Mouse (Mus musculus): ENCODE results near the gene Tiam1. TPM values are rescaled to one million over a fixed set of nuclear protein-coding genes. Genes with fewer than 3 reads are reported as not detected.

The Tiam1 gene
- total RNA-seq, 2 experiments from 2014 or later = 124 to 125 TPM

DNA sequence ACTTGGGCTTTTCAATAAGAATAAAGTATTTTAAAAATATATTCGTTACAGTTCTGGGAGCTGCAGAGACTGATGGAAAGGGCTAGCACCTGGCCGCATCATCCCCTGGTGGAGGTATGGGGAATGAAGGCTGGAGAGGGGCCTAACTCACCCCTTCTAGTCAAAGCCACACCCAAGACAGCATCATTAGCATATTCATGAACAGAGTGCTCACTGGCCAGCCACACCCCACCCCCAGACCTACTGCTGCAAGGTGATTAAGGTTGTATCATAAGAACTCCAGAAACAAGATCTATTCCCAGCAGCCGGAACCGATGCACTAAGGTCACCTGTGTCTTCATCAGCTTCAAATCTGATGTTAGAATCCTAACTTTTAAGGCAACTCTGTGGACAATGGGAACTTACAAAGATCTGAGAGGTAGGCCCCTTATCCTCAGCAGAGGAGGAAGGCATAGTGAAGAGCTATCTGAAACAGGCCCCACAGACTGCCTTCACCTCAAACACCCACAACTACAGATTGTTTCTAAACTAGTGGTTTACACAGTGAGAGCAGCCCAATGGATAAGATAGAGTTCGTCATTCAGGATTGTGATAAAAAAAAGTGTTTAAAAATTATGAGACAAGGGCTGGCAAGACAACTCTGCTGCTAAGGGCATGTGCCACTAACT, 153.1 kb downstream of the Tiam1 start:
- Histone ChIP-seq H3K4me3 (no peak overlapping the region), H3K27ac (peak overlapping the region; percentile 33)
- DNase-seq (ENCODE audit: low spot score in 2 of 2) = no peak
- TF ChIP-seq CTCF (conservative IDR thresholded peaks at IDR 0.05) = no peak

DNA sequence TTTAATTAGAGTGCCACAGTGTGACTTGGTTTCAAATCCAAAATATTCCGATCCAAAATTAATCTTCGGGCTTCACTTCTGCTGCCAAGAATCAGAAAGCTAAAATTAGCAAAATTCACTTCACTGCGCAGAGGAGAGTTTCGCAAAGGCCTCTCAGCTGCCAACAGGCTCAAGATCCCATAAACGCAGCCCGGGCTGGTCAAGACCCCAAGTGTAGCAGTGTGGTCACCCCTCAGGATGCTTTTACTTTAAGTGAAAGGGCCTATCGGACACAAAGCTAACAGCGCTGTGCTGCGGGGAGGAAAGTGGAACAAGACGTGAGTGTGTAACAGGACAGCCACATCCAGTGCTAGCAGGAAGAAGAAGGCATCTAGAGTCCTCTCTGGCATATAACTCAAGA, 153.8 kb downstream of the Tiam1 start:
- Histone ChIP-seq H3K4me3 (peak overlapping the region; percentile 11; the same call in 1 of the 2 replicates), H3K27ac (peak overlapping the region; percentile 29)
- no peak for DNase-seq (ENCODE audit: low spot score in 2 of 2)
- TF ChIP-seq CTCF (conservative IDR thresholded peaks at IDR 0.05) = no peak

DNA sequence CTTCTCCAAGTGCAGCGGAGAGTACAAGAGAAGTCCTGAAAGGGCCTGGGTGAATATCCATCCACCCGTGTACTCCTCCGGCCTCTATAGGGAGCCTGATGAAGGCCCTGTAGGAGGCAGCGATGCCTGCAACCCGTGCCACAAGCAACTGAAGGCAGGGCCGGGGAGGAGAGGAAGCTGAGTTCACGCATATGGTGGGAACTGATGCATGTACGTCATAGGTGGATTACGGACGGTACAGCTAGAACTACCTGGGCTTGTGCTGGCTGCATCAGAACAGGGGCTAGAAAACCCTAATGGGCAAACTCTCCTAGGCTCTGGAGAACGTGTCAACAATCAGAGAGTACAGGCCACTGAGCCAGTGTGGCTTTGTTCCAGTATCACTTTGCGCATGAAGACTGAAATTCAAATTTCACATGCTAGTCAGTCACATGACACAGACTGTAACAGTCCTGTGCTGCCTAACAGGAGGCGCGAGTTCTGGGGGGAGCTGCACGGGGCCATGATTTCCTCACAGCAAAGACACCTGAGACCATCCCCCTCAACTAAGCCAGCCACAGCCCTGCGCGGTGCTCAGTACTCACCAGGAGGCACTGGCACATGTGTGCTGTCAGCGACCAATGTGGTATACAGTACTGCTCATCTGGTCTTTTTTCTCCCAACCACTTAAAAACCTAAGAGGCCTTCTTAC, 156.8 kb downstream of the Tiam1 start:
- H3K4me3 ChIP-seq = no peak overlapping the region
- H3K27ac ChIP-seq = peak overlapping the region; percentile 53; the same call in 1 of the 2 replicates
- no peak for TF ChIP-seq CTCF (conservative IDR thresholded peaks at IDR 0.05)
- no peak for DNase-seq (ENCODE audit: low spot score in 2 of 2)

DNA sequence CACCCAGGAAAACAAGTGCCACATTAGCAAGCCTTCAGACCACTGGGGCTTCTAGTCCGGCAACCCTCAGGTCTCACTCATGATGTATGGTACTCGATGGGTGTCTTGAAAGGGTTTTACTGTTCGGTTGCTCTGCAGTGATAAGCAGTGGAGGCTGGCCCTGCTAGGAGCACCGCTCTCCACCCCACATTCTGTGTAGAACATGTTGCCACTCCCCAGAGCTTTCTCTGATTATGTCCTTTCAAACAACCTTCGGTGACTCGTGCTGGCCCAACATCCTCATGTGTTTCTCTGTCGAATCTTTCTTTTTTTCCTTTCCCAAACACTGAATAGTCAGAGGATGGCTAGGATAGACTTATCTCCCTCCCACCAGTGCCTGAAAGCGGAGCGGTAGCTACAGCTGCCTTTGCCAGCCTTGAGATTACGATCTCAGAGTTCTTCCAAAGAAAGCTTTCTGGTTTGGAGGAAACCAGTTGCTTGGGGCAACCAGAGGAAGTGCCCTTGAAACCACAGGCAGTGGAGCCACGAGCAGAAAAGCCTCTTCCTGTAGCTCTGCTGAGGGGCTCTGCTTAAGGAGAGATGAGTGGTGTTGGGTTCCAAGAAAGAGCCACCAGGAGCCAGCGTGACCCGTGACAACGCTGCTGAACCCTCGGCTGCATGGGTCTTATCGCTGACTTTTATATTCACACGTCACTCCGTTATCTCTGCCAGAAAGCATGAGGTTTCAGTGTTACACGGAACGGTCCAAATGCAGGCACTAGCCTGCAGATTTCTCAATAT, 157.7 kb downstream of the Tiam1 start:
- Histone ChIP-seq H3K4me3 (no peak overlapping the region), H3K27ac (peak overlapping the region; percentile 53; the same call in 1 of the 2 replicates)
- no peak for DNase-seq (ENCODE audit: low spot score in 2 of 2)
- no peak for TF ChIP-seq CTCF (conservative IDR thresholded peaks at IDR 0.05)

DNA sequence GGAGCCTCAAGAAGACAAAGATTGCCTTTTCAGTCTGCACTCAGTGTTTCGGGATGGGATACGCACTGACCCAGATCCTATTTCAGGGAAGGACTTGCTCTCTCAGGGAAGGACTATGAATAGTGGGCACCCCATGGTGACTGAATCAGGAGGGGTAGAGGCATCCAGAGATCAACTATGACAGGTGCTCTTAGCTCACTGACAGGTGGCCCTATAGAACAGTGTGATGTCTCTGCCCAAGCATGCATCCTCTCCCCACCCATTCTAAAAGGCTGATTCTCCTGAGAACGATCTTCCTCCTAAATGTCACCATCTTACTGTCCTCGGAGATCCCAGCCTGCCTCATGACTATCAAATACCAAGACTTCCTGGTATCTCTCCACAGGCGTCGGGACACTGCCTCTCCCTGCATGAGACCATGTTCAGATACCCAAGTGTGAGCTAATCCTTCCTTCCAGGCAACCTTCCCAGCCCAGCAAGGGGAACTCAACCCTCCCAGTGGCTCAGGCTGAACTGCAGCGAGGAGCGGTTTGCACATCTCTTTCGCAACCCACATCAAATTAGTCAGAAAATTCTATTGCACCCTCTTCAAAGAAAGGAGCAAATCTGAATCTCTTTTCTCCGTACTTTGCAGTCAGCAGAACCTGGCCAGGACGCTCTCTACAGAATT, 163.4 kb downstream of the Tiam1 start:
- Histone ChIP-seq H3K4me3 (no peak overlapping the region), H3K27ac (no peak overlapping the region)
- 0 out of 2 replicates have a peak, but pooled peaks have one; percentile 3 for TF ChIP-seq CTCF (conservative IDR thresholded peaks at IDR 0.05)
- no peak for DNase-seq (ENCODE audit: low spot score in 2 of 2)

DNA sequence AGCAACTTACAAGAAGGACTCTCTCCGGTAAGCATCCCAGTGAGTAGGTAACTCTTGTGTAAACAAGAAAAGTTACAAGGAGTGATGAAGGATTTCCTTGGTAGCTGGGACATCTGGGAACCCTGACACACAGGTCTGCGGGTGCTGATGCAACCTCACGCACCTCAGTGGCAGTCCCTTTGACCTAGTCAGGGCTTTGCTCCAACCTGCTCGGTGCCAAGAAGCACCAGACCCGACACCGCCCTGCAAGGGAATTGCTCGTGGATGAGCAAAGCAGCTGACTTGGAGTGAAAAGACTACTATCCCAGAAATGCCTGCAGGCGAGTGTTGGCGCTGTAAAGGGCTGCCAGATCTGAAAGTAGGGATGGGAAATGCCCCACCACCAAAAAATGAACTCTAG, 168.1 kb downstream of the Tiam1 start:
- no peak for TF ChIP-seq CTCF (conservative IDR thresholded peaks at IDR 0.05)
- no peak for DNase-seq (ENCODE audit: low spot score in 2 of 2)
- H3K4me3 ChIP-seq = no peak overlapping the region
- no peak overlapping the region for H3K27ac ChIP-seq

DNA sequence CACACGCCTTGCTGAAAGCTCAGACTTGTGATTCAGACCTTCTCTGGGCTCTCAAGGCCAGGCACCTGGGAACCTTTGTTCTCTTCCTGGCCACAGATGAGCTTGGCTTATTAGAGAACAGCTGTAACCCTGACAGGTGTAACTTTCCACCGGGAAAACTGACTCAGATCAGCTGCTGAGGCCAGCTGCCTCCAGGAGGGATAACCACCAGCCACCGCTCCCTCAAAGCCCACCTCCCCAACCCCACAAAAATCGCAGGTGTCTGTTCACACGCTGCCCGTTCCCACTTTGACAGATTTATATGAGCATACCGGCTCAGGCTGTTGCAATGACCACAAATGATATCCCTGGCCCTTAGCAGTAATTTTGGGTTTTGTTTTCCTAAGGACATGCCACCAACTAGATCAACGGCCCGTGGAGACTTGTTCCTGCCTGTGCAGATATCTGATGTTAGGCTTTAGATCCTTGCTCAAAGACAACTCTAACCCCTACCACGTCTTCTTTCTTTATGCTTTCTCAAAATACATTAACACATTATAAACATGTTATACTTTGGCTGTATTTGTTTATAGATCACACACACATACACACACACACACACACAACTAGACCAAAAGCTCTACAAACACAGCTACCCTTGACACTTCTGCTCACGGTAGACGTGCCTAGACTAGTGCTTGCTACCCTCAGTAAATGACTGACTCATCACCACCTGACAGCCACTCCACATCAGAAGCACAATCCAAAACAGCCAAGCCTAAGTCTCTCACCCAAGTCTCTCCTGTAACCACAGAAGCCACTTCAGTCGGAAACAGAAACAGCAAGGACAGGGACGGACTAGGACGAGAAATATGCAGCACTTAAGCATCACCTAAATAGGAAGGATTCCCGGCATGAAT, 169.5 kb downstream of the Tiam1 start:
- DNase-seq (ENCODE audit: low spot score in 2 of 2) = no peak
- Histone ChIP-seq H3K4me3 (no peak overlapping the region), H3K27ac (no peak overlapping the region)
- TF ChIP-seq CTCF (conservative IDR thresholded peaks at IDR 0.05) = no peak

DNA sequence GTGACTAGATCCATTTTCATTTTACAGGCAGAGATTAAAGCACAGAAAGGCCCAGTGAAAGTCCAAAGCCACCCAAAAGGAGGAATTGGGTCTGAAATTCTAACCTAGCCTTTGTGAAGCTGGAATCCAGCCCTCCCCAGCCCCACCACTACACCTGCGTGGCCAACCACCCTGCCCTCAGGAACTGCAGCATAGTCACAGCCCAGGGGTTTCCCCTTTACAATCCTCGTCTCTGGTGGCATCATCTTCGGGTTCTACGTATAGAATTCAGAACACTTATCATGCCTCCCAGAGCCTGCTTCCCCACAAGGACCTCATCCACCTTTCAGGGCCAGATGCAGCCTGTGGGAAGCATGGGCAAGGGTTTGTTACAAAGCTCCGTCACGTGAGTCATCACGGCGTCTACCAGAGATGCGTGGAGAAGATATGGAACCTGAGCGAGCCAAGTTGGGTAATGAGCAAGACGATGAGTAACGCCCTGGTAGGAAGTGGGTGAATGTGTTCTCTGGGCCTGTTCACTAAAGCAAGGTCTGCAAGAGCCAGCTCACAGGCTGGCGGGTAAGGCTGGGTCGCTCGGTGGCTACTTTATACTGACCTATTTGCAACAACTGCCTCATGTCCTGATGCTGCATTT, 170.6 kb downstream of the Tiam1 start:
- no peak overlapping the region for H3K4me3 ChIP-seq
- no peak overlapping the region for H3K27ac ChIP-seq
- no peak for TF ChIP-seq CTCF (conservative IDR thresholded peaks at IDR 0.05)
- peak in 1 of 2 experiments; percentile 37 for DNase-seq (ENCODE audit: low spot score in 2 of 2)

DNA sequence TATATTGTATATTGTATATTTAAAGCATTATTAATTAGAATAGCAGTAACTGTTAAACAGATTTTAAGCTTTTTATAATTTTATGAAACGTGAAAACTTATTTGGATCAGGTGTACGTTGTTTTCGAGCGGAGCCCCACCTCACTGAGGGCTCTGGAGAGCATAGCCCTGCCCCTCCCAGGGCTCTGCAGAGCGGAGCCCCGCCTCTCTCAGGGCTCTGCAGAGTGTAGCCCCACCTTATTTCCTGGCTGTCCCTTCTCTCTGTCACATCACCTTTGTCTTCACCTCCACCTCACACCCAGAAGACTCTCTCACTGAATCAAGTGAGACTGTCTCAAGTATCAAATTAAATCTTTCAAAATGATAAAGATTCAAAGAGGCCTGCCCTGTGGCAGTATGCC, 171.6 kb downstream of the Tiam1 start:
- Histone ChIP-seq H3K4me3 (no peak overlapping the region), H3K27ac (no peak overlapping the region)
- no peak for TF ChIP-seq CTCF (conservative IDR thresholded peaks at IDR 0.05)
- no peak for DNase-seq (ENCODE audit: low spot score in 2 of 2)

DNA sequence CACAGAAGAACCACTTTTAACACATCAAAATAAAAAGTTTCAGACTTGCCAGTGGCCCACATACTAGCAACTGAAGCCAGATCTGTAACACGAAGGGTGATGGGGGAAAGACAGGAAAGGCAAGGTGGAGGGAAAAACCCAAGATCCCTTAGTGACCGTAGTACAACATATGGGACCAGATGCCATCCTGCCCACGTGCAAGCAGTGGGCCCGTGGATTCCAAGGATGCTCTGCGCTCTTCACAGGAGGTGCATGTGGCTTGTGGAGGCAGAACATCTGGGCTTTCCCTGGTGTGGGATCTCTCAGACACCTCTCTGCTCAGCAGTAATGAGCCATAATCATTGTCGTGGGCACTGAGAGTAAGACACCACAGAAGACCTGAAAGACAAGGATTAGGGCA, 175.5 kb downstream of the Tiam1 start:
- no peak overlapping the region for H3K4me3 ChIP-seq
- DNase-seq (ENCODE audit: low spot score in 2 of 2) = peak; percentile 46 to 51
- peak overlapping the region; percentile 51; the same call in 1 of the 2 replicates for H3K27ac ChIP-seq
- no peak for TF ChIP-seq CTCF (conservative IDR thresholded peaks at IDR 0.05)

DNA sequence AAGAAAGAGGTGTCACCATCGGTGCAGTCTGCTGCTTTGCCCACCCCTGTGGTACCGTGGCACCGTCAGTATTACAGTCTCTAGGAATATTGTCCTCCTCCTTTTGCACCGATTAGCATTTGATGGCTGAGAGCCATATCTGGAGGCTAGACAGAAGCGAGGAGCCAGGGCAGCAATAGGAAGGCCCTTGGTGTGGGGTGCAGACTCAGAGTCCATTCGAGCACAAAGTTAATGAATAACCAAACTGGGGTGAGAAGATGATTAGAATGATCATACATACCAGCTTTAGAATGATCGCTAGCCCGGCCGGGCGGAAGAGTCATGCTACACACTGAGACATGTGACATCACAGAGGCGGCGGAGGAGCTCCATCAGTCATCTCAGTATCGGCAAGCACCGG, 180.7 kb downstream of the Tiam1 start:
- H3K27ac ChIP-seq = no peak overlapping the region
- no peak overlapping the region for H3K4me3 ChIP-seq
- DNase-seq (ENCODE audit: low spot score in 2 of 2) = no peak
- no peak for TF ChIP-seq CTCF (conservative IDR thresholded peaks at IDR 0.05)

Data from layer of hippocampus, adult 2 months (tissue).